Mouse (Mus musculus): ENCODE measurements around the gene Gm13279. TPM values are rescaled to one million over a fixed set of nuclear protein-coding genes. Genes with fewer than 3 reads are reported as not detected.
A peak's percentile ranks its signal among the peaks of the same experiment; 100 is the strongest.
"Not testable (repeated sequence)": the region's sequence is repeated elsewhere in the genome, so short reads cannot be mapped to it uniquely, and the experiment has no call there.

The Gm13279 gene
- polyA plus RNA-seq, 1 experiment = not detected

GRCm38 (mm10) chr4:88788402-88788801, 8.8 kb upstream of the Gm13279 start, which contains the start of gene Gm13277:
Gm13277 (plus strand) TSS chr4:88788632.
- not testable (repeated sequence) for H3K36me3 ChIP-seq (ENCODE audit: control insufficient read depth, insufficient read depth, low read length); H3K4me3 ChIP-seq (ENCODE audit: insufficient read depth, low read depth, low read length); H3K4me1 ChIP-seq (ENCODE audit: control insufficient read depth, insufficient read depth, low read length); H3K27me3 ChIP-seq (replicated peaks; ENCODE audit: control insufficient read depth, insufficient read depth, low read length); H3K27ac ChIP-seq (ENCODE audit: insufficient read depth, low read depth, low read length)
- DNase-seq = peak; percentile 88
- TF ChIP-seq CTCF (conservative IDR thresholded peaks at IDR 0.05; ENCODE audit: insufficient read depth, insufficient read length, low read depth, low read length) = 0 out of 2 replicates have a peak, but pooled peaks have one; percentile 27
- WGBS = 0% methylated on average over 1 of the region's 28 CpGs

- not testable (repeated sequence) for H3K4me1 ChIP-seq (ENCODE audit: control insufficient read depth, insufficient read depth, low read length); H3K27me3 ChIP-seq (replicated peaks; ENCODE audit: control insufficient read depth, insufficient read depth, low read length); H3K4me3 ChIP-seq (ENCODE audit: insufficient read depth, low read depth, low read length); H3K27ac ChIP-seq (ENCODE audit: insufficient read depth, low read depth, low read length); H3K36me3 ChIP-seq (ENCODE audit: control insufficient read depth, insufficient read depth, low read length); DNase-seq
- WGBS = no CpG with 5 or more reads among the region's 28 CpGs
Observed at GRCm38 (mm10) chr4:88791250-88791649, 5.9 kb upstream of the Gm13279 start, which contains the start of gene Gm13278. Gm13278 (plus strand) TSS chr4:88791550.

GRCm38 (mm10) chr4:88793936-88794675, 3.1 kb upstream of the Gm13279 start, which contains the start of gene Gm13275:
Gm13275 (plus strand) TSS chr4:88794487.
- peak; percentile 51 for DNase-seq
- H3K4me1 ChIP-seq (ENCODE audit: control insufficient read depth, insufficient read depth, low read length); H3K36me3 ChIP-seq (ENCODE audit: control insufficient read depth, insufficient read depth, low read length); H3K4me3 ChIP-seq (ENCODE audit: insufficient read depth, low read depth, low read length); H3K27ac ChIP-seq (ENCODE audit: insufficient read depth, low read depth, low read length); H3K27me3 ChIP-seq (replicated peaks; ENCODE audit: control insufficient read depth, insufficient read depth, low read length): not testable (repeated sequence)
- under 1% methylated on average over 16 of the region's 52 CpGs for WGBS

- not testable (repeated sequence) for H3K27me3 ChIP-seq (replicated peaks; ENCODE audit: control insufficient read depth, insufficient read depth, low read length); H3K4me3 ChIP-seq (ENCODE audit: insufficient read depth, low read depth, low read length); H3K4me1 ChIP-seq (ENCODE audit: control insufficient read depth, insufficient read depth, low read length); H3K36me3 ChIP-seq (ENCODE audit: control insufficient read depth, insufficient read depth, low read length); DNase-seq; H3K27ac ChIP-seq (ENCODE audit: insufficient read depth, low read depth, low read length)
- WGBS = 12% methylated on average over 6 of the region's 7 CpGs
Observed at GRCm38 (mm10) chr4:88799365-88799764, 2.2 kb downstream of the Gm13279 start, which contains the start of gene Gm13285. Gm13285 (plus strand) TSS chr4:88799665.

GRCm38 (mm10) chr4:88802954-88803353, 5.8 kb downstream of the Gm13279 start, which contains the start of gene Gm13287:
Gm13287 (plus strand) TSS chr4:88803254.
- H3K4me3 ChIP-seq (ENCODE audit: insufficient read depth, low read depth, low read length); H3K4me1 ChIP-seq (ENCODE audit: control insufficient read depth, insufficient read depth, low read length); H3K36me3 ChIP-seq (ENCODE audit: control insufficient read depth, insufficient read depth, low read length); DNase-seq; H3K27me3 ChIP-seq (replicated peaks; ENCODE audit: control insufficient read depth, insufficient read depth, low read length); H3K27ac ChIP-seq (ENCODE audit: insufficient read depth, low read depth, low read length): not testable (repeated sequence)
- no CpG with 5 or more reads among the region's 29 CpGs for WGBS

- DNase-seq; H3K4me1 ChIP-seq (ENCODE audit: control insufficient read depth, insufficient read depth, low read length); H3K36me3 ChIP-seq (ENCODE audit: control insufficient read depth, insufficient read depth, low read length); H3K27me3 ChIP-seq (replicated peaks; ENCODE audit: control insufficient read depth, insufficient read depth, low read length); H3K27ac ChIP-seq (ENCODE audit: insufficient read depth, low read depth, low read length); H3K4me3 ChIP-seq (ENCODE audit: insufficient read depth, low read depth, low read length): not testable (repeated sequence)
- no CpG with 5 or more reads among the region's 8 CpGs for WGBS
Observed at GRCm38 (mm10) chr4:88805231-88805630, 8.0 kb downstream of the Gm13279 start, which contains the start of gene Gm13288. Gm13288 (plus strand) TSS chr4:88805531.

GRCm38 (mm10) chr4:88805761-88806160, 8.6 kb downstream of the Gm13279 start:
- not testable (repeated sequence) for H3K36me3 ChIP-seq (ENCODE audit: control insufficient read depth, insufficient read depth, low read length); H3K4me1 ChIP-seq (ENCODE audit: control insufficient read depth, insufficient read depth, low read length); H3K4me3 ChIP-seq (ENCODE audit: insufficient read depth, low read depth, low read length); H3K27ac ChIP-seq (ENCODE audit: insufficient read depth, low read depth, low read length); H3K27me3 ChIP-seq (replicated peaks; ENCODE audit: control insufficient read depth, insufficient read depth, low read length)
- WGBS = under 1% methylated on average over 15 of the region's 34 CpGs
- DNase-seq = peak; percentile 51

GRCm38 (mm10) chr4:88815928-88816327, 18.7 kb downstream of the Gm13279 start, which contains the start of gene Ifna7:
Ifna7 (plus strand) TSS chr4:88816228.
- Histone ChIP-seq H3K27ac (ENCODE audit: insufficient read depth, low read depth, low read length) (no peak within 1 kb of the TSS), H3K4me1 (ENCODE audit: control insufficient read depth, insufficient read depth, low read length) (no peaks in the 10 kb centered on the region), H3K4me3 (ENCODE audit: insufficient read depth, low read depth, low read length) (no peak within 1 kb of the TSS), H3K36me3 (ENCODE audit: control insufficient read depth, insufficient read depth, low read length) (no peaks in the 10 kb centered on the region), H3K27me3 (replicated peaks; ENCODE audit: control insufficient read depth, insufficient read depth, low read length) (no peaks in the 10 kb centered on the region)
- 57% methylated on average over 3 of the region's 3 CpGs for WGBS
- TF ChIP-seq CTCF (conservative IDR thresholded peaks at IDR 0.05; ENCODE audit: insufficient read depth, insufficient read length, low read depth, low read length) (no peak), POLR2A (IDR thresholded peaks at IDR 0.05; ENCODE audit: low read depth, low read length) (no peak)
- DNase-seq = no peak
